Mouse (Mus musculus) CH12.LX (cell line): Measurements from ENCODE around the gene Pip4k2c.

Experiments used
- CTCF ChIP-seq, 2 experiments: IDR thresholded peaks in 1 of 2; conservative IDR thresholded peaks in 1 of 2; 2 replicates each; pipeline ENCODE4 v1.5.1; 2011 to 2012; ENCODE audit warnings: low read depth in 2 of 2, low read length in 2 of 2, improper control_type of control experiment in 1 of 2, inconsistent platforms in 1 of 2, mild to moderate bottlenecking in 1 of 2, moderate library complexity in 1 of 2
- EP300 ChIP-seq: IDR thresholded peaks from 2 replicates; pipeline ENCODE4 v1.6.1; 2011; ENCODE audit warnings: low read length, improper control_type of control experiment
- ETS1 ChIP-seq: conservative IDR thresholded peaks from 2 replicates; pipeline ENCODE4 v1.6.1; 2012; ENCODE audit warnings: low read depth, mild to moderate bottlenecking, inconsistent platforms, low read length, improper control_type of control experiment, moderate library complexity
- JUN ChIP-seq: IDR thresholded peaks from 2 replicates; pipeline ENCODE4 v1.6.1; 2011; ENCODE audit warnings: low read depth, mild to moderate bottlenecking, low read length, improper control_type of control experiment, moderate library complexity; ENCODE audit not compliant: insufficient read depth
- JUND ChIP-seq: conservative IDR thresholded peaks from 2 replicates; pipeline ENCODE4 v1.6.1; 2011; ENCODE audit warnings: low read depth, low read length, improper control_type of control experiment
- MAX ChIP-seq: IDR thresholded peaks from 2 replicates; pipeline ENCODE4 v1.6.1; 2011; ENCODE audit warnings: low read length, improper control_type of control experiment
- MEF2A ChIP-seq: IDR thresholded peaks from 2 replicates; pipeline ENCODE4 v1.6.1; 2014; ENCODE audit warnings: low read depth, mild to moderate bottlenecking, inconsistent platforms, low read length, improper control_type of control experiment, borderline replicate concordance
- MYC ChIP-seq: IDR thresholded peaks from 2 replicates; pipeline ENCODE4 v1.6.1; 2011; ENCODE audit warnings: low read depth, mild to moderate bottlenecking, improper control_type of control experiment, low read length
- POLR2A ChIP-seq: IDR thresholded peaks from 2 replicates; pipeline ENCODE4 v1.6.1; 2011; ENCODE audit warnings: low read depth, mild to moderate bottlenecking, improper control_type of control experiment, low read length
- RCOR1 ChIP-seq: conservative IDR thresholded peaks from 2 replicates; pipeline ENCODE4 v1.6.1; 2012; ENCODE audit warnings: low read depth, mild to moderate bottlenecking, inconsistent platforms, low read length, improper control_type of control experiment
- USF1 ChIP-seq: IDR thresholded peaks from 2 replicates; pipeline ENCODE4 v1.6.1; 2014; ENCODE audit warnings: low read depth, mild to moderate bottlenecking, inconsistent platforms, low read length, improper control_type of control experiment
- ZC3H11A ChIP-seq: IDR thresholded peaks from 2 replicates; pipeline ENCODE4 v1.6.1; 2012; ENCODE audit warnings: low read depth, mild to moderate bottlenecking, inconsistent platforms, low read length, improper control_type of control experiment

GRCm38 (mm10) chr10:127185506-127185905 is 25.9 kb downstream of the Pip4k2c start:
- TF ChIP-seq MAX, result no peak
- no peak for TF ChIP-seq JUN
- no peak for TF ChIP-seq MEF2A
- no peak for TF ChIP-seq EP300
- TF ChIP-seq CTCF (conservative IDR thresholded peaks at IDR 0.05 in 1 of 2, IDR thresholded peaks at IDR 0.05 in 1 of 2; ENCODE audit: low read depth in 2 of 2, low read length in 2 of 2), result no peak
- TF ChIP-seq MYC, result no peak
- no peak for TF ChIP-seq JUND
- TF ChIP-seq ETS1, result no peak
- TF ChIP-seq USF1, result no peak
- no peak for TF ChIP-seq POLR2A
- TF ChIP-seq RCOR1, result no peak
- no peak for TF ChIP-seq ZC3H11A
